Mouse (Mus musculus) leukemia stem cell, adult 10-12 weeks (primary cell): ENCODE measurements around the gene Ssbp2. TPM values are rescaled to one million over a fixed set of nuclear protein-coding genes. Genes with fewer than 3 reads are reported as not detected.

ENCODE experiments used
- polyA plus RNA-seq: library from polyadenylated mRNA; stranded (reverse); fragments of >175 nt; gene quantifications from 2 replicates; pipeline ENCODE4 v1.2.3, GENCODE M21; 2012; ENCODE audit warnings: low replicate concordance

Ssbp2 gene
- 7.6 and 34.0 TPM in 2 replicates for polyA plus RNA-seq

GRCm38 (mm10) chr13:91459896-91460620, at the start of gene Ssbp2:
TSS of gene Ssbp2 (plus strand) at chr13:91460283.

DNA sequence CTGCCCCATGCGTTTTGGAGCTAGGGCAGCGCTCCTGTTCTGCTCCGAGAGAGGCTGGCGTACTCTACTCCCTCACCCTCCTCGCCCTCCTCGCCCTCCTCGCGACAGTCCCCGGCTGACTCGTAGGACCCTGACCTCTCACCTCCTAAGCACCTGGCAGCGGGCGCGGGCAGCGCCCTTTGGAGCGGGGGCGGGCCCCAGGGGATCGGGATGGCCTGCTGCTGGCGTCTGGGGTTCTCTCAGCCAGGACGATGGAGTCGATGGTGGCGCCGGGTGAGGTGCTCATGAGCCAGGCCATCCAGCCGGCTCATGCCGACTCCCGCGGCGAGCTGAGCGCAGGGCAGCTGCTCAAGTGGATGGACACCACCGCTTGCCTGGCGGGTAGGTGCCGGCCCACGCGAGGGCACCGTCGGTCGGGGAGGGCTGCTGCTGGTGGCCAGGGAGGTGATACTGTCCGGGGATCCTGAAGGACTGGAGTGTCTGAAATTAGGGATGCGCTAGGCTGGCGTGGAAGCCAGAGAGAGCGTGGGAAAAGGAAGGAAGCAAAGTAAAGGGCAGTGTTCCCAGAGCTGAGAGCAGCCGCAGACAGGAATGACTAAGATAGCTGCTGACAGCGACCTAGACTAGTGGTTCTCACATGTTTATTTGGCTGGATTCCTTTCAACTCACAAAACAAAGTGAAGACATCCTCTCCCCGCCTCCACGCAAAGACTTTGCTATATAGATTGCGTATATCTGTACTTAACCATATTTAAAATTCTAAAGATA, 281.4 kb downstream of the Ssbp2 start, which contains the start of gene Acot12:
Gene Acot12 (plus strand): TSS at position 233 of the 768 bp plus-strand sequence.

Other genes with a start within 250 kb of the Ssbp2 start
- not detected in 2 replicates for gene Atg10, start 236.3 kb upstream of the Ssbp2 start, polyA plus RNA-seq